Mouse (Mus musculus): ENCODE measurements around the gene H2-DMa.
A peak's percentile ranks its signal among the peaks of the same experiment; 100 is the strongest.

Gene H2-DMa

GRCm38 (mm10) chr17:34119249-34120179 is at the start of gene H2-DMa:
H2-DMa (plus strand) TSS chr17:34119541.
- peak; percentile 98 to 99 for DNase-seq (ENCODE audit: low spot score in 2 of 2)

- DNase-seq (ENCODE audit: low spot score in 2 of 2) = no peak
Measured at GRCm38 (mm10) chr17:34072091-34072490, 47.2 kb upstream of the H2-DMa start.

- peak; percentile 16 to 28 for DNase-seq (ENCODE audit: low spot score in 2 of 2)
Measured at GRCm38 (mm10) chr17:34075271-34075670, 44.1 kb upstream of the H2-DMa start.

GRCm38 (mm10) chr17:34077549-34077948 is 41.8 kb upstream of the H2-DMa start:
- peak in 1 of 2 experiments; percentile 32 for DNase-seq (ENCODE audit: low spot score in 2 of 2)

DNA sequence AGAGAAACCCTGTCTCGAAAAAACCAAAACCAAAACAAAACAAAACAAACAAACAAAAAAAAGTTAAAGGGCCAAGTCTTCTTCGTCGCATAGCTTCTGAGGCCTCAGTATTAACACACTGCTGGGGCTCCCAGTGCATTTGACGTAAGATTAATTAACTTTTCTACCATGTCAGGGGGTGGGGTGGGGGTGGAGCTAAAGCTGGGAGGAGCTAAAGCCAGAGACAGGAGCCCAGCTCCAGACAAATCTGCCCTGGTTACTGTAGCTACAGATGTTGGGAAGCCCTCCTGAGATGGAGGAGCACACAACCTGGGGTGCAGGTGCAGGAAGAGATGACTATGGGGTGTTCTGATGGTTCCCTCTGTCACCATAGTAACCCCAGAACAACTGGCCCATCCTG is 41.2 kb upstream of the H2-DMa start:
- DNase-seq (ENCODE audit: low spot score in 2 of 2) = no peak

DNA sequence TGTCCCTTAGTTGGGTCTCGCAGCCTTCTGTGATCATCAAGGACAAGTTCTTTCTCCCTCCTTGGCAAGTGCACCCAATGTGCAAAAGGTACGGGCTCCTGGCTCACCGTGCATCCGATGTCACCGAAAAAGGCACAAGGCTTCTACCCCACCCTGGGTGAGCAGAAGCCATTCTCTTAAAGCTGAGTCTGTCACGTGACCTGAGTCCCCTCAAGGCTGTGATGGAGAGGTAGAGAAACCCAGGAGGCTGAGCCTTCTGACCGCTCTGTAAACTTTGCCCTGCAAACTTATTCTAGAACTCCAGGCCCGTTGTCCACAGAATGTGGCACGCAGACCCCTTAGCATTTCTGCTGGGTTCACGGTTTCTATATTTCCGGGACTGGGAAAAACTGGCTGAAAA is 40.3 kb upstream of the H2-DMa start:
- DNase-seq (ENCODE audit: low spot score in 2 of 2) = no peak

- DNase-seq (ENCODE audit: low spot score in 2 of 2) = peak in 1 of 2 experiments; percentile 27
Measured at GRCm38 (mm10) chr17:34079621-34080020, 39.7 kb upstream of the H2-DMa start.

GRCm38 (mm10) chr17:34083104-34083503 is 36.2 kb upstream of the H2-DMa start:
- DNase-seq (ENCODE audit: low spot score in 2 of 2) = no peak

DNA sequence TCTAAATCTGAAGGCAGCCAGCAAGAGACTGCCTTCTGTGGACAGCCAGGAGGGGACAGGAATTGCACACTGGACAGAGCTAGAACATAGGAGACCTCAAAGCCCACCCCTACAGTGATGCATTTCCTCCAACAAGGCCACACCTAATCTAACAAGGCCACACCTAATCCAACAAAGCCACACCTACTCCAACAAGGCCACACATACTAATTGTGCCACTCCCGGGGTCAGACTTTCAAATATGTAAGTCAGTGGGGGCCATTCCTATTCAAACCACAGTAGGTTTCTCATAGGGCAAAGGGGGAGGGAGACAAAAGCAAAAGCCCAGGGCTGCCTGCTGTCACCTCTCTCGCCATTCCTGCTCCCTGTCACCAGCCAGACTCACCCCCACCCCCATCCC is 32.0 kb upstream of the H2-DMa start:
- DNase-seq (ENCODE audit: low spot score in 2 of 2) = no peak

- no peak for DNase-seq (ENCODE audit: low spot score in 2 of 2)
Measured at GRCm38 (mm10) chr17:34088124-34088523, 31.2 kb upstream of the H2-DMa start.

DNA sequence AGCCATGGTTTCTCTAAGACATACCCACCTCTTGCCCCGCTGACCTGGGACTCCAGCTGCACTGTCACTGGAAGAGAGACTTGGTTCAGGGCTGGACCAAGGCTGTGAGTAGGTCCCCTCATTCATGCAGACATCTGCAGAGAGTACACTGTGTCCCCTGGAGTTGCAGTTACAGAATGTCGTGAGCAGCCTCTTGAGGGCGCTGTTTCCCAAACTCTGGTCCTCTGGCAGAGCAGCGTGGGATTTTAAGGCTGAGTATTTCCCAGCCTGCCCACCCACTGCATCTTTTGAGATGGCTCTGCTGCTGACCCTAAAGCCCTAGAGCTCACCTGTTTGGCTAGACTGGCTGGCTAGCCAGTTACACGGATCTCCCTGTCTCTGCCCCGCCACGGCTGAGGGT is 28.4 kb upstream of the H2-DMa start:
- no peak for DNase-seq (ENCODE audit: low spot score in 2 of 2)

GRCm38 (mm10) chr17:34092197-34092875 is 27.0 kb upstream of the H2-DMa start, which contains the start of gene H2-Oa:
H2-Oa (plus strand) TSS chr17:34092340.
- no peak for DNase-seq (ENCODE audit: low spot score in 2 of 2)

DNA sequence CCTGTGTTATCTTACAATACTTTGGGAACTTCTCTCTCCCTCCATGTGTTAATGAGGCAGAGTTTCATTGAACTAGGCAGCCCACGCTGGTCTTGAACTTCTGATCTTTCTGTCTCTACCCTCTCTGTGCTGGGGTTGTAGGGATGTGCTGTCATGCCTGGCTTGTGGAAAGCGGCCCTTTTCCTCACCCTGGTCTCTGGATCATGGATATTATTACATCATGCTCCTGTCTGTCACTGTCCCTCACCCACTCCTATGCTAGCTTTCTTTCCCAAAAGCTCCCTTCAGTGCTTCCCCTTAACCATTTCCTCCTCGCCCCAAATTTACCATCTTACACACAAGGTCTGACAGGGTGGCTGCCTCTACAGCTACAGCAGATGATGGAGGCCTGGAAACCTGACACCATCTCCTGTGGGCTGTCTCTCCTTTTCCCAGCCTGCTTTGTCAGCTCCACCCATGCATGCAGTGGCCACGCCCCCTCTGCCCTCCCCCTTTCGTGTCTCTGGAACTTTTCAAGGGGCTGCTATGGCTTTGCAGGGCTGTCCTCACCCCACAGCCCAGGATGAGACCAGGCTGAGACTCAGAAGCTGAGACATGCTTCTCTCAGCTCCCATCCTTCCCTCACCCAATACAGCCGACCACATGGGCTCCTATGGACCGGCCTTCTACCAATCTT is 26.0 kb upstream of the H2-DMa start:
- no peak for DNase-seq (ENCODE audit: low spot score in 2 of 2)

- DNase-seq (ENCODE audit: low spot score in 2 of 2) = no peak
Measured at GRCm38 (mm10) chr17:34094283-34095035, 24.9 kb upstream of the H2-DMa start.

DNA sequence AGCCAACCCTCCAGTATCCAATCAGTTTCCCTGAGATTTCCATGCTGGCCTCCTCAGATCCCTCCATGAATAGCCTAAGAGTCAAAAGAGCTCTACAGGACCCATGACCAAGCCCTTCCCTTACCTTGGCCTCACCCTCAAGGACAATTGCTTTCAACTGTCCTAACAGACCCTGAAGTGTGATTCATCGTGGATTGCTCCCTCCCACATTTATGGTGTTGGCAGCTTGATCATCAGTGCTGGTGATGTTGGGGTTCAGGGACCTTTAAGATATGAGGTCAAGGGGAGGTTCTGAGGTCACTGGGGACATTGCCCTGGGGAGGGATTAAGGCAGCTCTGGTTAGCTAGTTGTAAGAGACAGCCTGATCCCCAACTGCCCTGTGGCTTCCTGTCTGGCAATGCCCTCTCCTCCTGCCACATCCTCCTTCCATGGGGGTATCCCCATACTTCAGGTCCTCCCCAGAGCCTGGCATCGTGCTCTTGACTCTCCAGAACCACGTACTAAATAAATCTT is 22.8 kb upstream of the H2-DMa start:
- DNase-seq (ENCODE audit: low spot score in 2 of 2) = no peak

GRCm38 (mm10) chr17:34097272-34097671 is 22.1 kb upstream of the H2-DMa start:
- no peak for DNase-seq (ENCODE audit: low spot score in 2 of 2)

DNA sequence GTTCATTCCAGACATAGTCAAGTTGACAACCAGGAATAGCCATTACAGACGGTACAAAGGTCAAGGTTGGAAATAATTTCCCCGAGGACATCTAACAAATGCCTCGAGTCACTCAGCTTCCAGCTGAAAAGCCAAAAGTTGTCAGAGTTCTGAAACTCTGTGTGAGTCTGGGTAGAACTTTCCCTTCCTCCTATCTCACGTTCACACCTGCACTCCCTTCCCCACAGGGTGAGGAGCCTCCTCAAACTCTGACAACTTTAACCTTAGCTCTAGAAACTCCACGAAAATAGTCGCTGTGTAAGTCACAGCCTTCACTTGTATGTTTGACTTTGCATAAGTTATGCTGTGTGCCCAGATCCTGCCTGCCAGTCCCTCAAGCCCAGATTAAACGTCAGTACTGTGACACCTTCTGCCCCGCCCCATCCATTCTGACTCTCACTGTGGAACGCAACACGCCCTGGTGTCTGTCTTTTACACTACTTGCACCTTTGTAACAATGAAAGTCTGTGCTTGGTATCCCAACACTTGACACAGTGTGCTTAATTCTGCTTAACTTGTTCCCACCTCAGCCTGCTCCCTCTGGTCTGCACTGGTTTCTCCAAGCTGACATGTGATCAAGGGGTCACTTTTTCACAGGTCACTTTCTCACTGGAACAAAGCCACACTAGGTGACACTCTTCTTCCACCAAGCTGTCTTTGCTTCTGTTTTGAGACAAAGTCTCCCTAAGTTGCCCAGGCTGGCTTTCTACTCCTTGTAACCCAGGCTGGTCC is 20.4 kb upstream of the H2-DMa start:
- DNase-seq (ENCODE audit: low spot score in 2 of 2) = no peak

GRCm38 (mm10) chr17:34099531-34099930 is 19.8 kb upstream of the H2-DMa start:
- no peak for DNase-seq (ENCODE audit: low spot score in 2 of 2)

DNA sequence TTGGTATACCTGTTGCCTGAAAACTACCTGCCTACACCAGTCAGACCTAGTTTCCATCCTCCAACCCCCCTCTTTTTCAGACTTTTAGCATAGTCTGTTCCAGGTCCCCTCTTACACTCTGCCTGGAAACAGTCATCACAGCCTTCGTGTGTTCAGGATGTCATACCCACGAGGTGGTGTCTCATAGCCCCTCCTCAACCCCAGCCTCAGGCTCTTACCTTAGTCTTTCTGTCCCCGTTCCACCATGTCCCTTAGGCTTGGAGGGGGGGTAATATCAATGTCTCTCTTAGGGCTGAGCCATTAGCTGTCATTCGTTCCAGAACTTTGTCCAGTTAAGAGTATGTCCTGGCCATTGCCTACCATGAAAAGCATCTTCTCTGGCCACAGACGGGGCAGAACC is 18.2 kb upstream of the H2-DMa start:
- DNase-seq (ENCODE audit: low spot score in 2 of 2) = no peak

GRCm38 (mm10) chr17:34101604-34102032 is 17.7 kb upstream of the H2-DMa start:
- DNase-seq (ENCODE audit: low spot score in 2 of 2) = peak; percentile 69 to 78
